Mouse (Mus musculus) heart, adult 2 months (tissue): ENCODE results near the gene Brd3.

ENCODE experiments used
- CTCF ChIP-seq: fragments of 200-600 bp; IDR thresholded peaks from 2 replicates; pipeline ENCODE4 v1.8.1; 2022; ENCODE audit warnings: antibody characterized with exemption, mild to moderate bottlenecking, moderate library complexity
- EP300 ChIP-seq: fragments of 200-500 bp; IDR thresholded peaks from 2 replicates; pipeline ENCODE4 v1.6.1; 2011; ENCODE audit warnings: low read depth, low read length, control low read depth; ENCODE audit not compliant: insufficient read depth
- POLR2A ChIP-seq: fragments of 200-500 bp; IDR thresholded peaks from 2 replicates; pipeline ENCODE4 v1.6.1; 2011; ENCODE audit warnings: mild to moderate bottlenecking, low read depth, low read length, control low read depth; ENCODE audit not compliant: insufficient read depth

GRCm38 (mm10) chr2:27488362-27488761 lies 19.1 kb downstream of the Brd3 start:
- TF ChIP-seq CTCF (no peak), EP300 (no peak), POLR2A (no peak)
